Mouse (Mus musculus): ENCODE results near the gene Gmppb. TPM values are rescaled to one million over a fixed set of nuclear protein-coding genes. Genes with fewer than 3 reads are reported as not detected.

Gene Gmppb
- polyA plus RNA-seq, 1 experiment from 2014 or later = 30.7 TPM

- H3K36me3 ChIP-seq = peaks cover 41% of the 10 kb centered on the region
- peak overlapping the region; percentile 63; the same call in 1 of the 2 replicates for H3K27ac ChIP-seq
- H3K4me1 ChIP-seq = peaks cover 34% of the 10 kb centered on the region
- WGBS = 51% methylated on average over 4 of the region's 4 CpGs
- no peaks in the 10 kb centered on the region for H3K9me3 ChIP-seq
- no peak for DNase-seq (ENCODE audit: low spot score)
- H3K4me3 ChIP-seq = no peak overlapping the region
- H3K27me3 ChIP-seq (ENCODE audit: insufficient read depth, poor library complexity, severe bottlenecking) = no peaks in the 10 kb centered on the region
These were observed 22.8 kb downstream of the Gmppb start for GRCm38 (mm10) chr9:108071801-108072200.

GRCm38 (mm10) chr9:108072481-108072924 lies 23.5 kb downstream of the Gmppb start:
- DNase-seq (ENCODE audit: low spot score) = no peak
- 38% methylated on average over 9 of the region's 9 CpGs for WGBS
- H3K36me3 ChIP-seq = peaks cover 40% of the 10 kb centered on the region
- H3K4me3 ChIP-seq = no peak overlapping the region
- peak overlapping the region; percentile 63 for H3K27ac ChIP-seq
- no peaks in the 10 kb centered on the region for H3K27me3 ChIP-seq (ENCODE audit: insufficient read depth, poor library complexity, severe bottlenecking)
- no peaks in the 10 kb centered on the region for H3K9me3 ChIP-seq
- peaks cover 37% of the 10 kb centered on the region for H3K4me1 ChIP-seq

GRCm38 (mm10) chr9:108073141-108073930 lies 24.3 kb downstream of the Gmppb start:
- H3K4me1 ChIP-seq = peaks cover 45% of the 10 kb centered on the region
- H3K9me3 ChIP-seq = no peaks in the 10 kb centered on the region
- peak overlapping the region; percentile 69 for H3K27ac ChIP-seq
- DNase-seq (ENCODE audit: low spot score) = no peak
- 60% methylated on average over 7 of the region's 7 CpGs for WGBS
- H3K36me3 ChIP-seq = peaks cover 39% of the 10 kb centered on the region
- no peak overlapping the region for H3K4me3 ChIP-seq
- no peaks in the 10 kb centered on the region for H3K27me3 ChIP-seq (ENCODE audit: insufficient read depth, poor library complexity, severe bottlenecking)

GRCm38 (mm10) chr9:108080168-108080567 lies 31.1 kb downstream of the Gmppb start, which contains the start of gene Mst1:
Gene Mst1 (plus strand): TSS chr9:108080436.
- Histone ChIP-seq H3K4me3 (peak within 1 kb of the TSS; percentile 85), H3K4me1 (peaks cover 59% of the 10 kb centered on the region), H3K27me3 (ENCODE audit: insufficient read depth, poor library complexity, severe bottlenecking) (peaks cover 50% of the 10 kb centered on the region), H3K27ac (peak within 1 kb of the TSS; percentile 90), H3K36me3 (peaks cover 20% of the 10 kb centered on the region), H3K9me3 (no peaks in the 10 kb centered on the region)
- peak; percentile 94 for DNase-seq (ENCODE audit: low spot score)
- WGBS = 65% methylated on average over 5 of the region's 5 CpGs

- Histone ChIP-seq H3K4me1 (peaks cover 55% of the 10 kb centered on the region), H3K36me3 (peaks cover 38% of the 10 kb centered on the region), H3K27ac (peak overlapping the region; percentile 90), H3K4me3 (peak overlapping the region; percentile 35), H3K27me3 (ENCODE audit: insufficient read depth, poor library complexity, severe bottlenecking) (peaks cover 50% of the 10 kb centered on the region), H3K9me3 (no peaks in the 10 kb centered on the region)
- no peak for DNase-seq (ENCODE audit: low spot score)
- 7% methylated on average over 19 of the region's 19 CpGs for WGBS
These were observed 33.5 kb downstream of the Gmppb start for GRCm38 (mm10) chr9:108082549-108082948.

- H3K36me3 ChIP-seq = peaks cover 43% of the 10 kb centered on the region
- peak within 1 kb of the TSS; percentile 90 for H3K27ac ChIP-seq
- H3K4me3 ChIP-seq = peak within 1 kb of the TSS; percentile 35
- WGBS = 30% methylated on average over 12 of the region's 12 CpGs
- peaks cover 50% of the 10 kb centered on the region for H3K4me1 ChIP-seq
- H3K27me3 ChIP-seq (ENCODE audit: insufficient read depth, poor library complexity, severe bottlenecking) = peaks cover 50% of the 10 kb centered on the region
- no peaks in the 10 kb centered on the region for H3K9me3 ChIP-seq
- DNase-seq (ENCODE audit: low spot score) = no peak
These were observed 34.0 kb downstream of the Gmppb start, which contains the start of gene Rnf123 for GRCm38 (mm10) chr9:108082988-108083431. Gene Rnf123 (minus strand): TSS chr9:108083346.

- peaks cover 45% of the 10 kb centered on the region for H3K4me1 ChIP-seq
- peaks cover 48% of the 10 kb centered on the region for H3K36me3 ChIP-seq
These were observed 34.5 kb downstream of the Gmppb start for GRCm38 (mm10) chr9:108083561-108083960.

GRCm38 (mm10) chr9:108085261-108085660 lies 36.2 kb downstream of the Gmppb start:
- no peaks in the 10 kb centered on the region for H3K9me3 ChIP-seq
- peaks cover 65% of the 10 kb centered on the region for H3K36me3 ChIP-seq
- H3K4me3 ChIP-seq = no peak overlapping the region
- no peak for DNase-seq (ENCODE audit: low spot score)
- WGBS = 96% methylated on average over 4 of the region's 4 CpGs
- peaks cover 46% of the 10 kb centered on the region for H3K27me3 ChIP-seq (ENCODE audit: insufficient read depth, poor library complexity, severe bottlenecking)
- H3K27ac ChIP-seq = no peak overlapping the region
- H3K4me1 ChIP-seq = peaks cover 34% of the 10 kb centered on the region

More at GRCm38 (mm10) chr9:108083561-108083960, 34.5 kb downstream of the Gmppb start:
- Histone ChIP-seq H3K9me3 (no peaks in the 10 kb centered on the region), H3K27ac (peak overlapping the region; percentile 90; the same call in 1 of the 2 replicates), H3K27me3 (ENCODE audit: insufficient read depth, poor library complexity, severe bottlenecking) (peaks cover 50% of the 10 kb centered on the region), H3K4me3 (0 out of 2 replicates have a peak overlapping the region, but pooled peaks have one; percentile 35)
- WGBS = 50% methylated on average over 6 of the region's 6 CpGs
- no peak for DNase-seq (ENCODE audit: low spot score)

GRCm38 (mm10) chr9:108090611-108091120 lies 41.6 kb downstream of the Gmppb start:
- H3K9me3 ChIP-seq = no peaks in the 10 kb centered on the region
- no peak for DNase-seq (ENCODE audit: low spot score)
- no peak overlapping the region for H3K27ac ChIP-seq
- 93% methylated on average over 7 of the region's 7 CpGs for WGBS
- no peak overlapping the region for H3K4me3 ChIP-seq
- H3K36me3 ChIP-seq = peaks cover 73% of the 10 kb centered on the region
- H3K27me3 ChIP-seq (ENCODE audit: insufficient read depth, poor library complexity, severe bottlenecking) = no peaks in the 10 kb centered on the region
- H3K4me1 ChIP-seq = peaks cover 25% of the 10 kb centered on the region

GRCm38 (mm10) chr9:108093586-108093985 lies 44.5 kb downstream of the Gmppb start:
- WGBS = 66% methylated on average over 10 of the region's 10 CpGs
- H3K4me1 ChIP-seq = peaks cover 48% of the 10 kb centered on the region
- peak overlapping the region; percentile 77 for H3K4me3 ChIP-seq
- H3K36me3 ChIP-seq = peaks cover 44% of the 10 kb centered on the region
- H3K9me3 ChIP-seq = no peaks in the 10 kb centered on the region
- peak overlapping the region; percentile 92 for H3K27ac ChIP-seq
- DNase-seq (ENCODE audit: low spot score) = no peak
- no peaks in the 10 kb centered on the region for H3K27me3 ChIP-seq (ENCODE audit: insufficient read depth, poor library complexity, severe bottlenecking)

GRCm38 (mm10) chr9:108094184-108094941 lies 45.3 kb downstream of the Gmppb start, which contains the start of gene Apeh:
Gene Apeh (minus strand): TSS chr9:108094606.
- peak within 1 kb of the TSS; percentile 77 for H3K4me3 ChIP-seq
- under 1% methylated on average over 52 of the region's 52 CpGs for WGBS
- DNase-seq (ENCODE audit: low spot score) = peak; percentile 98
- peaks cover 53% of the 10 kb centered on the region for H3K4me1 ChIP-seq
- no peaks in the 10 kb centered on the region for H3K27me3 ChIP-seq (ENCODE audit: insufficient read depth, poor library complexity, severe bottlenecking)
- H3K36me3 ChIP-seq = peaks cover 36% of the 10 kb centered on the region
- H3K27ac ChIP-seq = peak within 1 kb of the TSS; percentile 92
- no peaks in the 10 kb centered on the region for H3K9me3 ChIP-seq

- DNase-seq (ENCODE audit: low spot score) = peak; percentile 95
- Histone ChIP-seq H3K27me3 (ENCODE audit: insufficient read depth, poor library complexity, severe bottlenecking) (no peaks in the 10 kb centered on the region), H3K27ac (peak overlapping the region; percentile 92), H3K9me3 (no peaks in the 10 kb centered on the region), H3K4me1 (peaks cover 56% of the 10 kb centered on the region), H3K36me3 (peaks cover 29% of the 10 kb centered on the region), H3K4me3 (peak overlapping the region; percentile 77)
- under 1% methylated on average over 16 of the region's 16 CpGs for WGBS
These were observed 46.0 kb downstream of the Gmppb start for GRCm38 (mm10) chr9:108094998-108095411.

Data from heart, embryonic 10.5 days (tissue).